Mouse (Mus musculus) lung, postnatal 4 days (tissue): ENCODE measurements around the gene Olfr64.
A peak's percentile ranks its signal among the peaks of the same experiment; 100 is the strongest.

Experiments used
- DNase-seq, 2 experiments: peaks; one replicate each; pipeline ENCODE4 v3.0.0; 2021

Gene Olfr64

GRCm38 (mm10) chr7:103894385-103894784, at the start of gene Olfr64:
Olfr64 (minus strand) TSS chr7:103894485.
- DNase-seq = no peak

- DNase-seq = no peak
Measured at GRCm38 (mm10) chr7:103942730-103943129, 48.4 kb upstream of the Olfr64 start.

DNA sequence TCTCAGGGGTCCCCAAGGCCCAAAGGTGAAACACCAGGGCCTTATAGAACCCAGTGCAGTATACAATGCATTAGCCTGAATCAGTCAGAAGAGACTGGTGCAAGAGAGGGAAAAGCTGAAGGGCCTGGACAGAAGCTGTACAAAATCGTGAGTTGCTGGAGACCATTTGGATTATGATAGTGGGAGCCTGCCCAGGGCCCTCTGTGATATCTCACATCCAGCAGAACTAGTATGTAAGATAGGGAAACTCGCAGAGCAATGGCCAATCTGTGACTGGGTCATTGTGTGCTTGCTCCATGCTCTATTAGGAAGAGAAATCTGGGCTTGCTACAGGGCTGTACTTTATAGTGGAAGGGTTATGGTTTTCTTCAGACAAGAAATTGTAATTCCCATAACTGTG, 40.0 kb upstream of the Olfr64 start, which contains the start of gene Olfr632:
Gene Olfr632 (plus strand): TSS at position 84 of the 400 bp plus-strand sequence.
- DNase-seq = no peak

DNA sequence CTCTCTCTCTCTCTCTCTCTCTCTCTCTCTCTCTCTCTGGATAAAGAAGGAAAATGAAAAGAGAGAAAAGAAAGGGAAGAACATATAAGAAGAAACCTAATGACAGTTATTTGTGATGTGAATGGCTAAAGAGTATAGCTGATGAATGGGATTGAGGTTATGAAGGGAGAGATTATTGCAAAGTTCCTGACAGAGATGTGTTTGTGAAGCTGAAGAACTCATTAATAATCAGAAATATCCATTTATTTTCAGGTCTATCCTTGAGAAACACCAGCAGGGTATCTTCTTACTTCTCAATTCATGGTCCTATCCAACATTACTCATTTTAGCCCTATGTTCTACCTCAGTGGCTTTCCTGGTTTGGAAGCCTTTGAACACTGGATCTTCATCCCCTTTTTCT, 34.2 kb upstream of the Olfr64 start, which contains the start of gene Olfr631:
Gene Olfr631 (plus strand): TSS at position 301 of the 400 bp plus-strand sequence.
- DNase-seq = no peak

- no peak for DNase-seq
Measured at GRCm38 (mm10) chr7:103915338-103915737, 21.1 kb upstream of the Olfr64 start.

GRCm38 (mm10) chr7:103912969-103913511, 18.8 kb upstream of the Olfr64 start:
- DNase-seq = no peak

- DNase-seq = peak in 1 of 2 experiments; percentile 18
Measured at GRCm38 (mm10) chr7:103910047-103910446, 15.8 kb upstream of the Olfr64 start.

DNA sequence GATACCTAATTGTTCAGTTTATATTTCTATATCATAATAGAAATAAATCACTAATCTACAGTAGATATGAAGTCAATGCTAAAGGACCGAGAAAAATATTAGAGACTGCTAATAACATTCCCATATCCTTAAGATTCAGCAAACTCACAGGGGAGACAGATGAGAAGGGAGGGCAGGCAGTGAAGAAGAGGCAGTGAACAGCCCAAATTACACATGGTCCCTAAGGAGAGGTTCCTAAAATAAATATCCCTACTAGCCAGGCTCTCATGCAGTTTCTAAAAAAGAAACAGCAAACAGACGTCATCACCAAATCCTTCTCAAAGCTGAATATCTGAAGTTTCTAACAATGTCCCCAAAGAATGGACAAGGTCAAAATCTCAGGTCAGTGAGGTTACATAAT, 8.9 kb upstream of the Olfr64 start, which contains the start of gene Olfr65:
Gene Olfr65 (plus strand): TSS at position 301 of the 400 bp plus-strand sequence.
- DNase-seq = no peak

GRCm38 (mm10) chr7:103886152-103886551, 8.1 kb downstream of the Olfr64 start, which contains the start of gene Olfr66:
Olfr66 (minus strand) TSS chr7:103886252.
- DNase-seq = no peak

DNA sequence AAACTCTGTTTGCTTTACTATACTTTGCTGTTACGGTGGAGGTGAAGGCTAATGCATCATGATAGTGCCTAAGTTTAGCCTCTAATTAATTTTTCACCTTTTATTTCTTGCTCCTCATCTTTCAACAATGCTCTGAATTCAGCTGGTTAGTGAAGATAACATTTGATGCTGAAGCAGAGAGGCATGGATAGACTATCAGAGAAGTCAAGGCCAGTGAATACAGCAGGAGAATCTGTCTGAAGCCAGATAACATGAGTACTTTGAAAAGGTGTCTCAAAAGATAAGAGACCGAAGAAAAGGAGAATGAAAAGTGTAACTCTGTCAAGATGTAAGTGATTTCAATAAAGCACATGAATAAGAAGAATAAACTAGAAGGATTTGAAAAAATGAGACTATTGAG, 17.2 kb downstream of the Olfr64 start:
- no peak for DNase-seq

- no peak for DNase-seq
Measured at GRCm38 (mm10) chr7:103874451-103874850, 19.8 kb downstream of the Olfr64 start.

GRCm38 (mm10) chr7:103873064-103873463, 21.2 kb downstream of the Olfr64 start:
- no peak for DNase-seq

DNA sequence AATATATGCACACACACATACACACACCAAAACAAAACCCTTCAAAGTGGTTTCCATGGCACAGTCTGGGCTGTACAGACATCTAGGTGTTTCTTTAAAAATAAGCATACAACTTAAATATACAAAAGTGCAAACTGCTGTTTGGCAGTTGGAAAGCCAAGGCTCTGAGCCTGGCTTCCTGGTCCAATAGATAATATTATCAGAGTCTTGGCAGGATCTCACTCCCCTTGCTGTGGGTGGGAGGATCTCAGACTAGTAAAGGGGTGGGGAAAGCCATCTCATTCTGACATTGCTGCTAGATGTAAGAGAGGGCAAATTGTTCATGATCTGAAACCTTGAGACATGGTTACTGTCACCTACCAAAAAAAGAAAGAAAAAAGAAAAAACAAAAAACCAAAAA, 23.6 kb downstream of the Olfr64 start:
- DNase-seq = no peak

DNA sequence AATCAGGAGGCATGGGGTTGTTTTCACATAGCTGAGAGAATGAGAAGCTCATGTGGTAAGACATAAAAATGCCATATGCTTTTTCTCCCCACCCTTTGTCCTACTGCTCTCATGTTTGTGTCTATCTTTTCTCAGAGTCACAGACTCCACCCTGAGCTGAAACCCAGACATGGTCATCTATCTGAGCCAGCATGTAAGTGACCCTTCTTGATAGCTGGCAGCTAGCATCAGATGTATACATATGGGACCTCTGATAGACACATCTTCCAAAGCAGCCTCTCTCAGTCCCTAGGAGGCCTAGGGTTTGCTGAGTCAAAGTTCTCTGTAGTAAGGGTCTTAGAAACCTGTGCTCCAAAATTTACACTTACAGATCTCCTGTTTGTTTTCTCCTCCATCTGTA, 28.6 kb downstream of the Olfr64 start:
- no peak for DNase-seq

DNA sequence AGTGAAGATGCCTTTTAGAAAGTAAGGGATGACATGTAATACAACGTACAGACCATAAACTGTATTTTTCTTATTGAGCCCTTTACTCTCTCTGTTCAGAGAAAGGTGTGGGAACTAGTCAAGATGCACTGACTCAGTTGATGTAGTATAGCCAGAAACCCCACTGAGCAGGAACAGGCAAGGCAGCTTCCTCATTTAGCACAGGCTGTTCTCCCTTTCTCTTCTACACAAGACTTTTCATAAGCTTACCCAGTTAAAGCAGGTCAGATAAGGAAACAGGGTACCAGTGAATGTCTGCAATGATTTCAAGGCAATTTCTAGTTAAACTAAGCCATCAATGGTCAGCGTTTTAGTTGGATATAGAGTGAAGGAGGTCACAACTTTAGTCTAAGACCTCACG, 32.8 kb downstream of the Olfr64 start:
- no peak for DNase-seq

DNA sequence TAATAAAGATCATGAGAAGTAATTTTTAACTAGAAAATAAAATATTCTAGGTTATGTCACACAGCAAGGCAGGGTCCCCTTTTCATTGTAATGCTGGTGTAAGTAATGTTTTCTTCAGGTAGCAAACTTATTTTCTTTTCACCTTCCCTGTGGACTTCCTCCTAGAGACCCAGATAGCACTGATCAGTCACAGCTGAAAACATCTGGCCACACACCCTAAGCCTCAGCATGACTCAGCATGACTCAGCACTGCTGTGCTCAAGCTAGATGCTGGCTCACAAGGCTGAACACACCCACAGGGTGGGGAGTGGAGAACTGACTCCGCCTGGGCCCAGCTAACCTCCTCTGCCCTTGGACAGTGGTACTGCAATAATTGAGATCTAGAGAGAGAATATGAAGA, 33.4 kb downstream of the Olfr64 start:
- no peak for DNase-seq

GRCm38 (mm10) chr7:103859076-103859475, 35.2 kb downstream of the Olfr64 start:
- DNase-seq = no peak

DNA sequence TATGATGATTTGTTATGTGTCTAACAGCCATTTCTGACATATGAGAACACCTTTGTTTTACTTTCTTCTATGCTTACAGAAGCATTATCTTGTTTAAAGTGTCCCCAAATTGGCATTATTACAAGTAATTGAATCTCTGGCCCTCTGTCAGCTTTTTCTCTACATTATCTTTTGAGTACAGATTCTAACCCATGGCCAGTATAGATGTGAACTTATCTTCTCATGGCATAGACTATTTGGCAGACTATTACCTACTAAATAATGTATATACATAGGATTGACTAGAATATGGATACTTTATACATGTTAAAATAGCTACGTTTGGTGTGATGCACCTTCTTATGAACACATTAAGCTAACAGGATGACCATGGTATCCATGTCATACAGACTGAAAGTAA, 39.6 kb downstream of the Olfr64 start:
- no peak for DNase-seq

GRCm38 (mm10) chr7:103853090-103853489, 41.2 kb downstream of the Olfr64 start, which contains the start of gene Hbb-y:
Hbb-y (minus strand) TSS chr7:103853216.
- no peak for DNase-seq

DNA sequence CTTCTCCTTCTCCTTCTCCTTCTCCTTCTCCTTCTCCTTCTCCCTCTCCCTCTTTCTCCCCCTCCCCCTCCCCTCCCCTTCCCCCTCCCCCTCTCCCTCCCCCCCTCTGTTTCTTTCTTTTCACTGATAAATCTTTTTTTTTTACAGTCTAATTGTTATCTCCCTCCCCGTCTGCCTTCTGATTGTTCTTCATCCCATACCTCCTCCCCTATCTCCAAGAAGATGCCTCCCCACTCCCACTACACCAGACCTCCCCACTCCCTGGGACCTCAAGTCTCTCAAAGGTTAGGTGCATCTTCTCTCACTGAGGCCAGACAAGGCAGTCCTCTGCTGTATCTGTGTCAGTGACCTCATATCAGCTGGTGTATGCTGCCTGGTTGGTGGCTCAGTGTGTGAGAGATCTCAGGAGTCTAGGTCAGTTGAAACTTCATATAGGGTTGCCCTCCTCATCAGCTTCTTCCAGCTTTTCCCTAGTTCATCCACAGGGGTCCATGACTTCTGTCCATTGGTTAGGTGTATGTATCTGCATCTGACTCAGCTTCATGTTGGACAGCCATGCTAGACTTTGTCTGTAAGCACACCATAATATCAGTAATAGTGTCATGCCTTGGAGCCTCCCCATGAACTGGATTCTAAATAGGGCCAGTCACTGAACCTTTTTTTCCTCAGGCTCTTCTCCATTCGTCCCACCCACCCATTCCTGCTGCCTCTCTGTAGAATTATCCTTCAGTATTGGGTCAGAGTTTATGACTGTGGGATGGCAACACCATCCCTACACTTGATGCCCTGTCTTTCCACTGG, 49.6 kb downstream of the Olfr64 start:
- no peak for DNase-seq

- DNase-seq = no peak
Measured at GRCm38 (mm10) chr7:103843034-103843433, 51.3 kb downstream of the Olfr64 start, which contains the start of gene Hbb-bh1. Hbb-bh1 (minus strand) TSS chr7:103843164.

GRCm38 (mm10) chr7:103840268-103840667, 54.0 kb downstream of the Olfr64 start, which contains the start of gene Hbb-bh2:
Hbb-bh2 (minus strand) TSS chr7:103840520.
- no peak for DNase-seq
